Mouse (Mus musculus) myocyte (in vitro differentiated cells): Measurements from ENCODE around the gene Timm8a2.

Experiments used
- CEBPB ChIP-seq: IDR thresholded peaks from 2 replicates; pipeline ENCODE4 v1.6.1; 2011; ENCODE audit warnings: mild to moderate bottlenecking, moderate library complexity; ENCODE audit not compliant: poor library complexity, insufficient read depth, severe bottlenecking
- MAX ChIP-seq: IDR thresholded peaks from one replicate; pipeline ENCODE4 v1.6.1; 2011; ENCODE audit warnings: low read depth, mild to moderate bottlenecking, control low read depth
- MYOD1 ChIP-seq, 3 experiments: IDR thresholded peaks; one replicate each; pipeline ENCODE4 v1.6.1; 2011; ENCODE audit warnings: control low read depth in 2 of 3, low read depth in 2 of 3, mild to moderate bottlenecking in 2 of 3, moderate library complexity in 1 of 3; ENCODE audit not compliant: insufficient read length in 2 of 3, control insufficient read depth in 1 of 3
- MYOG ChIP-seq, 3 experiments: IDR thresholded peaks; one replicate each; pipeline ENCODE4 v1.6.1; 2011; ENCODE audit warnings: control low read depth in 2 of 3, low read depth in 2 of 3, mild to moderate bottlenecking in 2 of 3; ENCODE audit not compliant: insufficient read length in 2 of 3, control insufficient read depth in 1 of 3, insufficient read depth in 1 of 3
- POLR2A ChIP-seq: IDR thresholded peaks from one replicate; pipeline ENCODE4 v1.6.1; 2011; ENCODE audit warnings: low read depth, mild to moderate bottlenecking, control low read depth, moderate library complexity; ENCODE audit not compliant: insufficient read length
- POLR2AphosphoS2 ChIP-seq: IDR thresholded peaks from one replicate; pipeline ENCODE4 v1.6.1; 2011; ENCODE audit warnings: low read depth, control low read depth; ENCODE audit not compliant: insufficient read length
- REST ChIP-seq: IDR thresholded peaks from one replicate; pipeline ENCODE4 v1.6.1; 2011; ENCODE audit warnings: mild to moderate bottlenecking, control low read depth, moderate library complexity; ENCODE audit not compliant: insufficient read depth, insufficient read length
- TCF12 ChIP-seq: IDR thresholded peaks from one replicate; pipeline ENCODE4 v1.6.1; 2011; ENCODE audit warnings: mild to moderate bottlenecking, control low read depth; ENCODE audit not compliant: poor library complexity, insufficient read depth, severe bottlenecking
- TCF3 ChIP-seq: IDR thresholded peaks from one replicate; pipeline ENCODE4 v1.6.1; 2011; ENCODE audit warnings: low read depth, control low read depth; ENCODE audit not compliant: insufficient read length
- USF1 ChIP-seq: IDR thresholded peaks from one replicate; pipeline ENCODE4 v1.6.1; 2011; ENCODE audit warnings: low read depth, mild to moderate bottlenecking, control low read depth, moderate library complexity

DNA sequence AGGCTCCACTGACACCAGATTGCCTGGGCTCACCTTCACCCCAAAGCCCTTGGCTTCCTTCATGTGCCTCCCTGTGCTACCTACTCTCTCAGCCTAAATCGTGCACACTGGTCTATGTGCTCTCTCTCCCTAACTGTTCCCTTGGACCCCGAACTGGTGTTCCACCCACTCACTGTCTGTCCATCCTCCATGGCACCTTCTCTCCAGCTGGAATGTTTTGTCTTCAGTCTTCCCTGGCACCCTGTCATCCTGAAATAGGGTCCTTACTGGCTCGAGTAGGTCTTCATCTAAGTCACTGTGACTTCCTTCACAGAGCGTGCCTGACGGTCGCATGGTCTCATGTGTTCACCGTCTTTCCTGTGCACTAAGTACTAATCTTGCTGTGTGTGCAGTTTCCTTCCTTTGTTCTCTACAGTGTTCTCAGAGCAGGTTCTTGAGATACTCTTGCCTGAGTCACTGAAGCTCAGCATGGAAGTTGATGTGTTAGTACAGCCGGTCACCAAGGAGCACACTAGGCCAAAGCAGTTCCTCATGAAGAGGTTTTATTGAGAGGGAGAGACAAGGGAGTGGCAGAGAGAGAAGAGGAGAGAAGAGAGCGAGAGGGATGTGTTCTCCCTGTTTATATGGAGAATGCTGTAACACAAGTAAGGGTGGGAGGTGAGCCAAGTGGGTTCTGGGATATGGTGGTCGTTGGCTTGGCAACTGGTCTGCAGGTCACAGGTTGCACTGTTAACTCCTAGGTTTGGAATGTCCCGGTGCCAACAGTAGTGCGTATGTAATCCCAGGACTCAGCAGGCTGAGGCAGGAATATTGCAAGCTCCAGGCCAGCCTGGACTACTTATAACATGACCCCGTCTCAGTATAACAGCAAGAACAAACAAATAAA, 41.8 kb upstream of the Timm8a2 start:
- TF ChIP-seq TCF3 (no peak), USF1 (no peak), TCF12 (no peak), POLR2A (no peak), POLR2AphosphoS2 (no peak), MAX (no peak), MYOG (IDR thresholded peaks at IDR 0.05; ENCODE audit: control insufficient read depth in 1 of 3, insufficient read depth in 1 of 3, insufficient read length in 2 of 3, low read depth in 2 of 3) (no peak), REST (no peak), MYOD1 (IDR thresholded peaks at IDR 0.05; ENCODE audit: control insufficient read depth in 1 of 3, insufficient read length in 2 of 3, low read depth in 2 of 3) (no peak), CEBPB (no peak)
